Mouse (Mus musculus) heart, embryonic 12.5 days (tissue): Measurements from ENCODE around the gene Lmo7. TPM values are rescaled to one million over a fixed set of nuclear protein-coding genes. Genes with fewer than 3 reads are reported as not detected.

Experiments
- ATAC-seq: fragments of 200-750 bp; cut with Nextera tagmentation; 2 replicates; pipeline ENCODE4 v1.8.0; 2017; ENCODE audit warnings: moderate TSS enrichment, moderate library complexity; ENCODE audit not compliant: insufficient number of reproducible peaks, low FRiP score
- H3K27ac ChIP-seq: fragments of 300-500 bp; sonication (generic); 2 replicates; pipeline ENCODE4 v1.5.1; 2016; ENCODE audit warnings: mild to moderate bottlenecking, moderate library complexity; ENCODE audit not compliant: poor library complexity, severe bottlenecking
- H3K27me3 ChIP-seq: fragments of 300-500 bp; sonication (generic); replicated peaks from 2 replicates; pipeline ENCODE4 v1.6.1; 2016; ENCODE audit warnings: mild to moderate bottlenecking, moderate library complexity
- H3K36me3 ChIP-seq: fragments of 300-500 bp; sonication (generic); 2 replicates; pipeline ENCODE4 v1.6.1; 2016; ENCODE audit warnings: mild to moderate bottlenecking, moderate library complexity
- H3K4me1 ChIP-seq: fragments of 300-500 bp; sonication (generic); replicated peaks from 2 replicates; pipeline ENCODE4 v1.6.1; 2016; ENCODE audit warnings: mild to moderate bottlenecking
- H3K4me2 ChIP-seq: fragments of 300-500 bp; sonication (generic); 2 replicates; pipeline ENCODE4 v1.6.1; 2016; ENCODE audit warnings: mild to moderate bottlenecking, moderate library complexity
- H3K4me3 ChIP-seq: fragments of 300-500 bp; sonication (generic); 2 replicates; pipeline ENCODE4 v1.5.1; 2016; ENCODE audit warnings: mild to moderate bottlenecking
- H3K9ac ChIP-seq: fragments of 300-500 bp; sonication (generic); 2 replicates; pipeline ENCODE4 v1.6.1; 2016; ENCODE audit warnings: mild to moderate bottlenecking, moderate library complexity
- H3K9me3 ChIP-seq: fragments of 300-500 bp; sonication (generic); replicated peaks from 2 replicates; pipeline ENCODE4 v1.6.1; 2016; ENCODE audit warnings: mild to moderate bottlenecking, moderate library complexity
- WGBS: fragments of 180-500 bp; shearing (Covaris S2); methylation state at CpG from one replicate; pipeline ENCODE4 v1.1.7; 2016; 5-methylcytosine and 5-hydroxymethylcytosine counted together
- polyA plus RNA-seq: library from polyadenylated mRNA; unstranded; fragments of >200 nt; fragmentation: Nextera tagmentation; extraction: Ambion mirVana; gene quantifications from 2 replicates; pipeline ENCODE4 v1.2.1, GENCODE M21; 2016

Gene Lmo7
- polyA plus RNA-seq, 1 experiment from 2014 or later, result 186 TPM

DNA sequence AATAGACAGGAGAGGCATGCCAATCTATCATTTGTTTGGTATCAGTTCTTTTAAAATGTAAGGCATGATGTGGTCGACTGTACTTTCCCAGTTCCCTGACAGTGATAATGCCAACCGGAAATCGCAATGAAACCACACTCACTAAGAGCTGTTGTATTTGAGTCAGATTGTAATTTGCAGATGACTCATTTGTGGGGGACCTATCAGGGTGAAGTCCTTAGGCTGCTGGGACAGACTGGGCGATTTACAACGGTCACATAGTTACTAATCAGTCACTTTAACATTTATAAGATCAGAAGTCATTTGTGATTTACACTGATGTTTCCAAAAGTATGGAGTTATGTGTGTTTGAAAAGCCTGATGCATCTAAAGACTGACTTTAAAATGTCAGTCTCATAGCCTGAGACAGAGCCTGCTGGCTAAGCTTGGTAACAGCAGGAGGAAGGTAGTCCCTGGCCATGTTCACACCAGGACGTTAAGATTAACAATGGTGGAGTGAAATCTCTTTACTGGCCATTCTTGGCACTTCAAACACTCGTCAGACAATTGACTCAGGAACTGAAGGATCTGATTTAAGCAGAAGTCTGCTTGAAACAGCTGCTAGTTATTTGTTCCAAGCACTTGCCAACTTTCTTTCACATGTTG, 149.4 kb downstream of the Lmo7 start:
- H3K9me3 ChIP-seq, result no peaks in the 10 kb centered on the region
- H3K9ac ChIP-seq, result no peak overlapping the region
- WGBS, result 30% methylated on average over 7 of the region's 7 CpGs
- no peak overlapping the region for H3K27ac ChIP-seq
- H3K27me3 ChIP-seq, result no peaks in the 10 kb centered on the region
- peaks cover 31% of the 10 kb centered on the region for H3K4me1 ChIP-seq
- H3K4me3 ChIP-seq, result no peak overlapping the region
- no peak for ATAC-seq
- no peak overlapping the region for H3K4me2 ChIP-seq
- 0 out of 2 replicates have a peak, but pooled peaks cover 6% of the 10 kb centered on the region for H3K36me3 ChIP-seq

GRCm38 (mm10) chr14:101882966-101883365, 153.2 kb downstream of the Lmo7 start:
- no peak for ATAC-seq
- H3K9ac ChIP-seq, result no peak overlapping the region

DNA sequence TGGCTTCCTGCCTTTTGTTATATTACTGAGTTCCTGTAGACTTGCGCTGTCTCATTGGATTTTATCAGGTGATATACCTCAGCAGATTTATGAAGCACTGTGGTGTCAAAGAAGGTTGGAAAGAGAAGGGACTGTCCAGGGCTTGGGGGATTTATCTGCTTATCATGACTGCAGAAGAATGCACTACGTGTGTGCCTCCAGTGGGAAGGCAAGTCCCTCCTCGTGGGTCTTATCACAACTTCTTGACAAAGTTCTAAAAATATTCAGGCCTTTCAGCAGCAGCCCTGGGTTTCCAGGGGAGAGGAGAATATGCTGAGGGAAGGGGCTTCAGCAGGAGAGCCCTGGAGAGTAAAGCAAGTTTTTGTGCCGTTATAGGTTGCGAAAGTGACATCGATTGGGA, 154.0 kb downstream of the Lmo7 start:
- H3K4me2 ChIP-seq, result peak overlapping the region; percentile 50
- 23% methylated on average over 6 of the region's 6 CpGs for WGBS
- H3K9ac ChIP-seq, result peak overlapping the region; percentile 79
- H3K4me3 ChIP-seq, result peak overlapping the region; percentile 63
- no peaks in the 10 kb centered on the region for H3K9me3 ChIP-seq
- H3K27ac ChIP-seq, result peak overlapping the region; percentile 96
- peaks cover 16% of the 10 kb centered on the region for H3K36me3 ChIP-seq
- no peaks in the 10 kb centered on the region for H3K27me3 ChIP-seq
- peak; percentile 54; the same call in 1 of the 2 replicates for ATAC-seq
- H3K4me1 ChIP-seq, result peaks cover 34% of the 10 kb centered on the region

More at GRCm38 (mm10) chr14:101882966-101883365, 153.2 kb downstream of the Lmo7 start:
- H3K9me3 ChIP-seq, result no peaks in the 10 kb centered on the region
- peak overlapping the region; percentile 41 for H3K4me2 ChIP-seq
- H3K36me3 ChIP-seq, result peaks cover 16% of the 10 kb centered on the region
- peaks cover 39% of the 10 kb centered on the region for H3K4me1 ChIP-seq
- 8% methylated on average over 5 of the region's 5 CpGs for WGBS
- H3K4me3 ChIP-seq, result no peak overlapping the region
- H3K27me3 ChIP-seq, result no peaks in the 10 kb centered on the region
- H3K27ac ChIP-seq, result peak overlapping the region; percentile 96

- Histone ChIP-seq H3K36me3 (peaks cover 16% of the 10 kb centered on the region), H3K4me2 (peak overlapping the region; percentile 71), H3K9ac (peak overlapping the region; percentile 49; the same call in 1 of the 2 replicates), H3K4me1 (peaks cover 29% of the 10 kb centered on the region), H3K4me3 (peak overlapping the region; percentile 45), H3K27me3 (no peaks in the 10 kb centered on the region), H3K9me3 (no peaks in the 10 kb centered on the region), H3K27ac (peak overlapping the region; percentile 82)
- peak; percentile 43; the same call in 1 of the 2 replicates for ATAC-seq
- 71% methylated on average over 10 of the region's 10 CpGs for WGBS
These were observed 156.6 kb downstream of the Lmo7 start for GRCm38 (mm10) chr14:101886320-101886719.

DNA sequence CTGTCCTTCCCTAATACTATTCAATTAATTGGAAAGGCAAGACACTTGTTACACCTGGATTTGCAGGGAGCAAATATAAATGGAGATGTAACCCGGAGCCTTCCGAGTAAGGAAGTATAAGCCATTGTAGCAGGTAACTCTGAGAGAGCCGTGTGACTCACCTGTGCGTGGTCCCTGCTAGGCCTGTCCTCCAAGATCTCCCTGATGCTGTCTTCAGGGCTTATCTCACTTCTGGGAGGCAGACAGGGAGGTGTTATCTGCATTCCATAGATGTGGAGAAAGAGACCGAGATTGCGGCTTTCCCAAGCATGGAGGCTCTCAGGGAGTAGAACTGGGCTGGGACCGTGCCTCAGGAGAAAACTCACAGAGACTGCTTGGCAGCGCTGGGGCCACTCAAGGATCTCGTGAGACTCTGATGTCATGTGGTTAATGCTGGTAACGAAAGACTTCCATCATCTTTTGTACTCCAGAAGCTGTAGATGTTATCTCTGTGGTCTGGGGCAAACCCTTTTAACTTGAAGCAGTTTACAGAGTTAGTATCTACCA, 162.2 kb downstream of the Lmo7 start:
- Histone ChIP-seq H3K9ac (no peak overlapping the region), H3K4me2 (no peak overlapping the region), H3K27ac (no peak overlapping the region), H3K4me3 (no peak overlapping the region), H3K9me3 (no peaks in the 10 kb centered on the region), H3K27me3 (no peaks in the 10 kb centered on the region), H3K4me1 (peaks cover 36% of the 10 kb centered on the region), H3K36me3 (peaks cover 41% of the 10 kb centered on the region)
- 47% methylated on average over 10 of the region's 10 CpGs for WGBS
- ATAC-seq, result no peak

DNA sequence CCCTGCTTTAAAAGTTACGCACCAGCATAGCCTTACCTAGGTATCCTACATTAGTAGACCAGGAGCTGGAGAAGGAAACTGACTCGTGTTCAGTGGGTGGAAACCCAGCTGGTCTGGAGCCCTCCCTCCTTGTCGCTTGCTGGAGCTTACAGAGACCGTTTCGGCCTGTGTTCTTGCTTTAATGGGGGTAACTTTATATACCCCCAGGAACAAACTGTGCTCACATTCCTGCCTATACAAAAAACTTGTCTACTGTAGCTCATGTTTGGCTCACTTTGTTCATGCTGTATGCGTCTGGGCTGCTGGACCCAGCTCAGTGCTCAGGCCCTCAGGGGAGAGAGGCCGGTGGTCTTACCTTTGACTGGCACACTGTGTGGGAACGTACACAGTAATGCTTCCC, 162.7 kb downstream of the Lmo7 start:
- Histone ChIP-seq H3K9me3 (no peaks in the 10 kb centered on the region), H3K36me3 (peaks cover 41% of the 10 kb centered on the region), H3K4me1 (peaks cover 32% of the 10 kb centered on the region), H3K4me2 (no peak overlapping the region), H3K27me3 (no peaks in the 10 kb centered on the region), H3K4me3 (no peak overlapping the region), H3K27ac (no peak overlapping the region), H3K9ac (no peak overlapping the region)
- ATAC-seq, result no peak
- 79% methylated on average over 8 of the region's 8 CpGs for WGBS

DNA sequence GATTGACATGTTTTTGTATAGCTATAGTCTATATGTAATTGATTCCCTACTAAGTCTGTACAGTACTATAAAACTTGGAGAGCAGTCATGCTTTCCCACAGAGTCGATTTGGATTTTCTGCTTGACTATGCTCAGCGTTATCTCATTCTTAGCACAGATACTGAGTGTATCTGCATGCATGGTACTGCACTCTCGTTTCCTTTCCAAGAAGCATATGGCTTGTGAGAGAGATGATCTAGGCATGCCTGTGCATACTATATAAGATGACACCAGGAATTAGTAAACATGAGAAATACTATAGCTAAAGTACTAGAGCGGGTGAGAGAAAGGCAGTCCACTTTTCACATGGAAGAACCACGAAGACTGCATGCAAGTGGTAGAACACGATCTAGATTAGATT, 163.5 kb downstream of the Lmo7 start:
- no peaks in the 10 kb centered on the region for H3K9me3 ChIP-seq
- H3K36me3 ChIP-seq, result peaks cover 45% of the 10 kb centered on the region
- H3K4me3 ChIP-seq, result no peak overlapping the region
- H3K27me3 ChIP-seq, result no peaks in the 10 kb centered on the region
- H3K4me2 ChIP-seq, result no peak overlapping the region
- H3K4me1 ChIP-seq, result peaks cover 30% of the 10 kb centered on the region
- no peak overlapping the region for H3K9ac ChIP-seq
- no peak for ATAC-seq
- 73% methylated on average over 6 of the region's 6 CpGs for WGBS
- no peak overlapping the region for H3K27ac ChIP-seq

GRCm38 (mm10) chr14:101898250-101898649, 168.5 kb downstream of the Lmo7 start:
- no peak for ATAC-seq
- Histone ChIP-seq H3K9ac (no peak overlapping the region), H3K36me3 (peaks cover 65% of the 10 kb centered on the region), H3K4me2 (no peak overlapping the region), H3K4me1 (peaks cover 31% of the 10 kb centered on the region), H3K27me3 (no peaks in the 10 kb centered on the region), H3K9me3 (no peaks in the 10 kb centered on the region), H3K27ac (no peak overlapping the region), H3K4me3 (no peak overlapping the region)
- 79% methylated on average over 6 of the region's 6 CpGs for WGBS

DNA sequence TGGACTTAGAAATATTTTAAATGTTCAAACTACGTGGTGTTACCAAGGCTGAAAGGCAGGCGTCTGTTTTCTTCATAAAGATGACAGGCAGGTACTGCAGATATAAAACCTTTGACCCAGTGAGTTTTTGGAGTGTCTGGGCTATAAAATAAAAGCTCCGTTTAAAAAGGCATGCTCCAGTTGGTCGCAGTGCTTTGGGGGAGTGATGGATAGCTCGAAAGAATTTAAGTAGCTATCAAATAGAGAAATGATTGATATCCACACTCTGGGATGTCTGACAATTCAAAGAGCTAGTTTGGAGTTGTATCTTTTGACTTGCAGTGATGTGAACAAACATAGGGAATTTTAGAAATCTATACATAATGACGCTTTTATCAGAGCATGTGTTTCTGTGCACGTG, 171.7 kb downstream of the Lmo7 start:
- no peak overlapping the region for H3K9ac ChIP-seq
- no peak overlapping the region for H3K4me3 ChIP-seq
- H3K36me3 ChIP-seq, result peaks cover 76% of the 10 kb centered on the region
- no peak overlapping the region for H3K4me2 ChIP-seq
- H3K27ac ChIP-seq, result no peak overlapping the region
- peaks cover 12% of the 10 kb centered on the region for H3K4me1 ChIP-seq
- 63% methylated on average over 7 of the region's 7 CpGs for WGBS
- no peaks in the 10 kb centered on the region for H3K27me3 ChIP-seq
- ATAC-seq, result no peak
- H3K9me3 ChIP-seq, result no peaks in the 10 kb centered on the region

DNA sequence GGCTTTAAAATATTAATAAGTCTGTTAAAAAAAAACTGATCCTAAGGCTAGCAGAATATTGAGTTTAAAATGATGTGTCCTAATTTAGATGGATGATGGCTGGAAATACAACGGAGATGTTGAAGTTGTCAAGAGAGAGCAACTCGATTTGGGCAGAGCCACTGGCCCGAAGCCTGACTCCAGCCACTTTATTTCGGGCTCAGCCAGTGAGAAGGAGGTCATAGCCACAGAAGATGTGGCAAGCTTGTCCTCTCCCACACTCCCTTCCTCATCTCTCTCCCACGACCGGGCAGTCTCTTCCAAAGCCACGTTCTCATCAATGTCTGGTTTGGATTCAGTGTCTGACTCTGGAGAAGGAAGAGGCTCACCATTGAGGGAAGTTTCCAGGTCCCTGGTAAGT, 172.2 kb downstream of the Lmo7 start:
- Histone ChIP-seq H3K36me3 (peaks cover 75% of the 10 kb centered on the region), H3K4me3 (no peak overlapping the region), H3K9ac (no peak overlapping the region), H3K27me3 (no peaks in the 10 kb centered on the region), H3K27ac (peak overlapping the region; percentile 32; the same call in 1 of the 2 replicates), H3K9me3 (no peaks in the 10 kb centered on the region), H3K4me2 (no peak overlapping the region), H3K4me1 (peaks cover 12% of the 10 kb centered on the region)
- ATAC-seq, result no peak
- WGBS, result 63% methylated on average over 7 of the region's 7 CpGs

DNA sequence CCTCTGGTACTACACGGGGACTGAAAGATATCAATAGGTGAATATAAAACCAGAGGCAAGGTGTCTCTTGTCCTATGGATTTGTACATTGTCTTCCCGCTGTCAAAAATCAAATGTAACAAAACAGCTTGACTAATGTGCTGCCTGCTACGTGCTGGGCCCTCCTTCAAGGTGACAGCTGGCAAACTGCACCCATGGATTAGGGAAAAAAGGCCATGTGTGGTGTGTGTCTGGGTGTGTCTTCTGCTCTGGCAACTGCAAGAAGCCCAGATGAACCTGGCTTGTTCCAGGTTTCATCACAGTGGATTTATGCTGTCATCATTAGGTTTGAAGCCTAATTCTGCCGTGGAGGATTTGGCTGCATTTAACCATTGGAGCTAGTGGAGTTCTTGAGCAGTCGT, 174.0 kb downstream of the Lmo7 start:
- WGBS, result 80% methylated on average over 5 of the region's 5 CpGs

More for the DNA sequence above, 174.0 kb downstream of the Lmo7 start:
- Histone ChIP-seq H3K4me2 (no peak overlapping the region), H3K4me3 (no peak overlapping the region), H3K9me3 (no peaks in the 10 kb centered on the region), H3K36me3 (peaks cover 69% of the 10 kb centered on the region), H3K9ac (no peak overlapping the region), H3K27me3 (no peaks in the 10 kb centered on the region), H3K4me1 (peaks cover 12% of the 10 kb centered on the region), H3K27ac (no peak overlapping the region)
- ATAC-seq, result no peak
